Comparison of ENCODE assay signal across 11 mouse cellular contexts in genomic region chr5:77445431-77445830, GRCm38 (mm10).
"Had no signal": no experiment of that assay in that cellular context is flagged by ENCODE, and none has a peak within 500 bp of the region (broad histone marks: within the 10 kb centered on the region; RNA-seq: fewer than 3 reads in every experiment).

No protein-coding gene starts in this region.

- H3K27ac ChIP-seq: hindbrain, embryonic 15.5 days; layer of hippocampus, adult 2 months; limb, embryonic 13.5 days; liver, embryonic 15.5 days; midbrain, embryonic 13.5 days had no signal

- H3K36me3 ChIP-seq: hindbrain, embryonic 15.5 days; limb, embryonic 13.5 days; liver, embryonic 15.5 days; midbrain, embryonic 13.5 days had no signal

- H3K4me1 ChIP-seq: limb, embryonic 13.5 days; liver, embryonic 15.5 days; midbrain, embryonic 13.5 days had no signal

- H3K9me3 ChIP-seq: hindbrain, embryonic 15.5 days; liver, embryonic 15.5 days; midbrain, embryonic 13.5 days had no signal

- H3K4me2 ChIP-seq: hindbrain, embryonic 15.5 days; limb, embryonic 13.5 days; liver, embryonic 15.5 days; midbrain, embryonic 13.5 days had no signal

- ATAC-seq: lung, postnatal 0 days; midbrain, embryonic 13.5 days had no signal

- H3K9ac ChIP-seq: hindbrain, embryonic 15.5 days; limb, embryonic 13.5 days; liver, embryonic 15.5 days; midbrain, embryonic 13.5 days had no signal

- DNase-seq: left cerebral cortex, postnatal 4 days; lung, adult 2 months; lung, postnatal 36 days; right cerebral cortex, postnatal 14 days; thymus, postnatal 36 days had no signal

- H3K4me3 ChIP-seq: hindbrain, embryonic 15.5 days; layer of hippocampus, adult 2 months; limb, embryonic 13.5 days; liver, embryonic 15.5 days; midbrain, embryonic 13.5 days had no signal

- H3K27me3 ChIP-seq: hindbrain, embryonic 15.5 days; liver, embryonic 15.5 days; midbrain, embryonic 13.5 days had no signal
